Mouse (Mus musculus) hematopoietic stem cell, adult 5-6 weeks (primary cell): Measurements from ENCODE around the gene Hic2. TPM values are rescaled to one million over a fixed set of nuclear protein-coding genes. Genes with fewer than 3 reads are reported as not detected.
A peak's percentile ranks its signal among the peaks of the same experiment; 100 is the strongest.
"Not testable (repeated sequence)": the region's sequence is repeated elsewhere in the genome, so short reads cannot be mapped to it uniquely, and the experiment has no call there.

Experiments used
- ATAC-seq, 2 experiments: fragments of 125-278 bp in 1 of 2; replicated peaks in 1 of 2; 2 replicates each; pipeline ENCODE4 v1.8.0; 2016 to 2017; ENCODE audit warnings: inconsistent platforms in 2 of 2, mild to moderate bottlenecking in 2 of 2, moderate number of reproducible peaks in 2 of 2, low read depth in 1 of 2, moderate TSS enrichment in 1 of 2; ENCODE audit not compliant: low FRiP score in 2 of 2, poor library complexity in 2 of 2, severe bottlenecking in 2 of 2, insufficient read depth in 1 of 2, low TSS enrichment in 1 of 2
- total RNA-seq: library from RNA; stranded (forward); fragments of 172-1452, 232-1000 nt; gene quantifications from 2 replicates; pipeline ENCODE4 v1.2.3, GENCODE M21; 2017

Hic2 gene
- total RNA-seq, 1 experiment from 2014 or later = 2.9 TPM

DNA sequence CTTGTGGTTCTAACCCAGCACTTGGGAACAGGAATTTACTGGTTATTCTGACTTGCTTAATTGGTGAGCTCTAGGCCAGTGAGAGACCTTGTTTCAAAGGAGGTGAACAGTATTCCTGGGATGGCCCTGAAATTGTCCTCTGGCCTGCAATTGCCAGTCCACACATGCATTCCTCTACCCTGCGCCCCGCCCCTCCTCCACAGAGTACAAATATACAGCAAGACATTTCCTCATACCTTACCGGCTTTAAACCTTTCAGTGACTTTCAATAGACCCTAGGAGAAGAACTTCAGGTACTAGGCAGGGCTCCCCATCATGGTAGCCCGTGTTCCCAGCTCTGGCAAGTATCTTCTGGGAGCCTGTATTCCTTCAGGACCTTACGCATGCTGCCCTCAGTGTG, 7.8 kb upstream of the Hic2 start:
- ATAC-seq = no peak

DNA sequence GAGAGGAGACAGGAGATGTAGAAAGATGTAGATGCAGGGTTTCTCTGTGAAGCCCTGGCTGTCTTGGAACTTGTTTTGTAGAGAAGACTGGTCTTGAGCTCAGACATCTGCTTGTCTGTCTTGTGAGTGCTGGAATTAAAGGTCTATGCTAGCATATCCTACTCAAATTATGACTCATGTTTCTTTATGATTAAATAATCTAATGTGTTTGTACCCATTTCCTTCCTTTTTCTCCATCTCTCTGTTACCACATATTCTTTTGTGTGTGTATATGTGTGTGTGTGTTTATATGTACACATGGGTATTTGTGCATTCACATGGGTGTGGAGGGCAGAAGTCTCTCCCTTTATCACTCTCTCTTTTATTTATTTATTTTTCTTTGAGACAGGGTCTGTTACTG, 6.9 kb upstream of the Hic2 start:
- no peak for ATAC-seq

DNA sequence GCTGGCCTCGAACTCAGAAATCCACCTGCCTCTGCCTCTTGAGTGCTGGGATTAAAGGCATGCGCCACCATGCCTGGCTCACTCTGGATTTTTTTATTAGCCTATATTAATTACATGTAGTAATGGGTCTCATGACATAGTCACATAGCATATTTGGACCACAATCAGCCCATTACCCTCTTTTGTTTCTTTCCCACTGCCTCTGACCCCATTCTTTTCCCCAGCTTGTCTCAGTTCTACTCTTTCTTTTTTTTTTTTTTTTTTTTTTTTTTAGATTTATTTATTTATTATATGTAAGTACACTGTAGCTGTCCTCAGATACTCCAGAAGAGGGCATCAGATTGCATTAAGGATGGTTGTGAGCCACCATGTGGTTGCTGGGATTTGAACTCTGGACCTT, 1.8 kb upstream of the Hic2 start:
- ATAC-seq = not testable (repeated sequence)

- peak; percentile 23 to 38; a peak in 2 of 4 replicates for ATAC-seq
Measured at GRCm38 (mm10) chr16:17233702-17234498, 528 bp downstream of the Hic2 start.

DNA sequence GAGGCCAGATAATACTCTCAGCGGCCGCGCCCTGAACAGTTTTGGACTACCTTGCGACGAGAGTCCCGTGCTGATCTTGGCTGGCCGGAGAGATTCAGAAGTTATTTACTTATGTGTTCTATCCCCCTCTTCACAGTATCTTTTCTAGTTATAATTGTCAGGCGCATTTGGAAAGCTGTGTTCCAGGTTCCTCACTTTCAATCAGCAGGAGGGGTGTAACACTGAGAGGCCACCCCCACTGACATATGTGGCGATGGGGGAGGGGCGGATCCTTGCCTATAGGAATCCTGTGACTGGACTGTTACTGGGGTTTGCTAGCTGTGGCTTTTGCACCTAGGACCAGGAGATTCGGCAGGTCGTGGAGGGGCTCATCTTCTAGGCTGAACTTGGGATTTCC, 1.1 kb downstream of the Hic2 start:
- 0 out of 4 replicates have a peak, but pooled peaks of 1 of the 2 experiments have one; percentile 1 for ATAC-seq

DNA sequence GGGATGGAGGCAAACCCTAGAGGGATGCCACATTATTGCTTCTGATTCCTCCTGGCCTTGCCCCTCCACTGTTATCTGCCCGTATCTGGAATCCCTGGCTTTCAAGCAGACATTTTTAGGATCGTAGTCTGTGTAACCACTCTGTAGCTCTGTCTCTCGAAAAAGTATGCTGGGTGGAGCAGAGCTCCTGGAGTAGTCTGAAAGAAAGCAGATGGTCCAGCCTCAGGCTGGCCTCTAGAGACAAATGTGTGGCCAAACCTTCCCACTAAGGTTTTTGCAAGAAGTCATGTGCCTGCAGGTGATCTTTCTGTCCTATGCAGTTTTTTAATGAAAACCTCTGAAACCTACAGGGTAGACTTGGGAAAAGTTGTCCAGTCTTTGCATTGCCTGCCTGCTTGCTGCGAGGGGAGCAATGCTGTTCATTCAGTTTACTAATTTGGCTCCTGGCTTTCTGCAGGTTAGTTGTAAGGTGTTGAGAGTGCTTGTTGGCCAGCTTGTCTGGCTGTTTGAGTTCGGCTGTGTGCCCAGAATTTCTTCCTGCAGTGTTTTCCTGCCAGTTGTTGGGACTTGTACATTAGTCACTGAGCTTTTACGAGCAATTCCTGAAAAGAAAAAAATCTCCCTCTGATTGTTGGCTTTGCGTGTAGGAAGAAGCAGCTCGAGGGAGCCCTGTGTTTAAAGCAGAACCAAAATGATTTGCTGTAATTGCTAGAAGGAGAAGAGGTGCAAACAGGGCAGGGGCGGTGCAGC, 1.7 kb downstream of the Hic2 start:
- no peak for ATAC-seq

DNA sequence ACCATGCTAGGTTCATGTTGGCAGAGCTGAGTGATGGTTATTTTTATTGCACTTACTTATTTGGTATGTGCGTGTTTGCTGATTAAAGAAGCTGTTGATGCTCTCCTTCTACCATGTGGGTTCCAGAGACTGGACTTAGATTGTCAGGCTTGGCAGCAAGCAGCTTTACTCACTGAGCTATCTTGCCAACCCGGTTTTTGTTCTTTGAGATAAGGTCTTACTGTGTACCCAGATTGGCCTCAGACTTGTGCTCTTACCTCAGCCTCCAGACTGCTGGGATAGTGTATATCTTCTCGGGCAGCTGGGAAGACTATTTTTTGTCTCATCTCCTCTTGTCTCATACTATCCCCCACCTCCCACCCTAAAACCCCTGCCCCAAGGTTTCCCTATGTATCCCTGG, 4.3 kb downstream of the Hic2 start:
- ATAC-seq = no peak

DNA sequence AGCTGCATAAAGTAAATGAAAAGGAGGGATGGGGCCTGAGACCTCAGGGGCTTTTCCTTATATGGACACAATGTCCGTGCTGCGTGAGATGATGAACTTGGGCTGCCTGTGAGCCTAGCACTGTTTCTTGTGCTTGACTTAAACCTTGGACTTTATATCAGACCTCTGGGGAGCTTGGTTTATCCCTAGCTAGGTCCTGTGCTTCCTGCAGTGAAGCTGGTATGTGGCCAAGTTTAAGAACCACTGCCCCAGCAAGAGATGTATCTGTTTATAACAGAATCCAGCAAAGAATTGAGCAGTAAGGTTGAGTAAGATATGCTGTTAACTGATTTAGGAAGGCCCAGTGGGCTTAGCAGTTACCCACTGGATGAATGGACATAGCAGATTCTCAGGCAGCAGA, 6.0 kb downstream of the Hic2 start:
- ATAC-seq = no peak

- ATAC-seq = no peak
Measured at GRCm38 (mm10) chr16:17243731-17244130, 10.4 kb downstream of the Hic2 start.

DNA sequence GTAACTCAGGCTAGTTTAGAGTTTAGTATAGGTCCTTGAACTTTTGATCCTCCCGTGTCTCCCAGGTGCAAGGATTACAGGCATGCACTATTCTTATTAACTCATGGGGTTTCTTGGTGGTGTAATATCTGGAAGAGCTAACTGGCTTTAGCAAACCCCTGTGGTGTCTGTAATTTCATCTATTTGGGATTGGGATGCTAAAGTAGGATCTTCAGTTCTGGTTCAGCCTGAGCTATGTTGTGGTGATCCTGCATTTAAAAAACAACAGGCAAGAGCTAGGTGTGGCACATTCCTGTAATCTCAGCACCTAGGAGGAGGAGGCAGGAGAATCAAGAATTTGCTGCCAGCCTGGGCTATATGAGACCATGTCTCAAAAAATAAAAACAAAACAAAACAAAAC, 11.6 kb downstream of the Hic2 start:
- no peak for ATAC-seq

DNA sequence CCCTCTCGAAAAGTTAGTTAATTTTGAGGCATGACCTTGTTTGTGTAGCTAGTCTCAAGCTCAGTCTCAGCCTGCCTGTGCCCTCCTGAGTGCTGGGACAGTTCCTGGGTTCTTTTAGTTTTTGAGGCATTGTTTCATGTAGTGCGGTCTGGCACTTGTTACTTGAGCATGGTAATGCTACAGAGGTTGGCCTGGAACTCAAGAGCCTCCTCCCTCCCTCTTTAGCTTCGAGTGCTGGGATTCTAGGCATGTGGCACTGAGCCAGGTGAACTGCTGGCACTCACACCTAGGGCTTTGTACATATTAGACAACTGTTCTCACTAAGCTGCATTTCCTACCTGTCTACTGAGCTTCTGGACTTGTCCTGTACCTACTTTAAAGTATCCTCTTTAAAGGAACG, 14.4 kb downstream of the Hic2 start:
- no peak for ATAC-seq

DNA sequence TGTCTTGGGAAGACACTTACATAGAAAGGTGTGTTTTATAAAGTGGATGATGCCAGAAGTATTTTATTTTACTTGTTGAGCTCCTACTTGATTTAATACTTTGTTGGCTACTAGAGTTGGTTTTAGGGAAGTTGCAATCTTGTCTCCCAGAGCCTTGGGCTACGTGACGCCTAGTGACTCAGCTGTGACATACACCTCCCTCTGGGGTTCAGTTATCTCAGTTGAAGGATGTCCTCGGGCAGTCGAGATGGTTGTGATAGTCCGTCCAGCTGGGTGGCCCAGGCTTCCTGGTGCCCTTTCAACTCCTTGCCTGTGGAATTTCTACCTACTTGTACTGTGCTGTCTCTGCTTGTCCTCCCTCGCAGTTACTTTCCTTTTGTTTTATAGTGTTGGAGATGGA, 15.8 kb downstream of the Hic2 start:
- peak; percentile 46 to 87 for ATAC-seq

DNA sequence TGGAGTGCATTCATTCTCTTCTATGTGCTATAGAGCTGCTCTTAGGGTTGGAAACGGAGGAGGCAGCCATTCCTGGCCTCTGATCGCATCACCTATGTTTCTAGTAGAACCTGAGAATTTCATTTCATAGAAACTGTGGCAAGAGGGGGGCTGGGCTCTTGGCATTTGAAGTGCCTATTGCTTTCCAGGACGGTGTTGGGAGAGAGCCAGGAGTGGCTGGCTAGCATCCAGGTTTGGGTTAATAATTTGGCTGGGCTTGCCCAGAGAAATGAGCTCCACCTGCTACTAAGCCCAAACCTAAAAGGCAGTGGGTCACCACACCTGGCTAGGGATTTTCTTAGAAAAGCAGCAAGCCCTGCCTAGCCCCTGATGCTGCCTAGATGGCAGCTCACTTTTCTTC, 18.2 kb downstream of the Hic2 start:
- no peak for ATAC-seq

DNA sequence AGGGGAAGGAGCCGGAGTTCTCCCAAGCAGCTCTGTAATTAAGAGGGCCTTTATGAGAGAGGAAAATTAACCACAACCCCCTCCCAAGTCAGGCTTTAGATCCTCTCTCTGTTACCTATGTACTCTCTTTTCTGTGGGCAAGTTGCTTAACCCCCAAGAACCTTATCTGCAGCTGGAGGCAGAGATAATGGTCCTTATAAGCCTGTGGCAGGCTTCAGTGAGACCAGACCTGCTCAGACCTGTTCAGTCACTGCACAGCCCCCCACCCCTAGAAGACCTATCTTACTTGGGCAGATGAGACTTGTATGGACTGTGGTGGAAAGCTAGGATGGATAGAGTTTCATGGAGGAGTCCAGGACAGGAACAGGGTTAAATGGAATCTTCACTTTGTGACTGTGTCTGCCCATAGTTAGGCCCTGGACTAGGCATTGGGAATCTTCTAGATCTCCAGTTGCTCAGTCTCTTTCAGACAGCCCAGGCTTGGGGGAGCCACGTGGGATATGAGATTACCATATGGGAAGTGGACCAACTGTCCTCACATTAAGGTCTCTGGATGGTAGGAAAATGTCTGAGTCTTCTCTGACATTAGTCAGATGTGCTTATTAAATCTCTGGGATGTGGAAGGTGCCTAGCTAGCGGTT, 18.8 kb downstream of the Hic2 start:
- no peak for ATAC-seq

GRCm38 (mm10) chr16:17252841-17253240, 19.5 kb downstream of the Hic2 start:
- ATAC-seq = no peak

DNA sequence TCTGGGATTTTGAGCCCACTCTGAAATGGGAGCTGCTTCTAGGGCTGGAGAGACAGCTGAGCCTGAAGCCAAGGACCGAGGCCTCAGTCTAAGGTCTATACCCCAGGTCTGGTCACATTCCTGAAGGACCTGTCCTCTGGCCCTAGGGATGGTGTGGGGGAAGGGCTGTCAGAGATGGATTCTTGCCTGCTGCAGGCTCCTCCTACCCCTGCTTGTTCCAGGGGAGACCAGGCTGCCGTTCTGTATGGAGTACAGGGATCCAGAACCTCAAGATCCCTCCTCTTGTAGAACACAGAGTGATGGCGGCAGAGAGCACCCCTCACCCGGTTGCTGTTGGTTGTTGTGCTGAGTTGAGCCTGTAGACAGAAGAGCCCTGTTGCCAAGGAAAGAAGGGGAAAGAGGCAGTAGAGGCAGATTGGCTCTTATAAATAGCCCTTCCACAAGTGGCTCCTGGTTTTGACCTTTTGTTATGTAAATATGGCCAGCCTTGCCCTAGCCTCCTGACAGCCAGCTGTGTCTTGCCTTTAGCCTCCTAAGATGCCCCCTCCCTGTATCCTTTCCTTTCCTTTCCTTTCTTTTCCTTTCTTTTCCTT, 20.7 kb downstream of the Hic2 start:
- ATAC-seq = no peak

DNA sequence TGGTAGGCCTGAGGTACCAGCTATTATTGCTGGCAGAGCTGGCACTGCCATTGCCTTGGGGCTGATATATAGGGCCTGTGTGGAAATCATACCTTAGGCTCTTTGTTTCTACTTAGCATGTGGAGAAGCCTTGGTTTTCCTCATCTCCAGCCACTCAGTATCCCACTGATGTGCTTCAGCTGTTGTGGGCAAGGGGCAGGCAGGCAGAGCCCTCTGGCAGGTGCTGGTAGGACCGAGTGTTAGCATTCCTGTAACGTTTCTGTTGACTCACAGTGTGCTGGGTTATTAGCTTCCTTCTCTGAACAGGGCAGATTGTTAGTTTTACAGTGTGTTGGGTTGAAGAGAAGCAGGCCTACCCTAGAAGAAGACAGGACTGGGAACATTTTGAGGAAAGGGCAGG, 21.9 kb downstream of the Hic2 start:
- ATAC-seq = no peak

GRCm38 (mm10) chr16:17257359-17257821, 24.0 kb downstream of the Hic2 start:
- no peak for ATAC-seq
